Mouse (Mus musculus): ENCODE results near the gene Cldn22.

Gene Cldn22

DNA sequence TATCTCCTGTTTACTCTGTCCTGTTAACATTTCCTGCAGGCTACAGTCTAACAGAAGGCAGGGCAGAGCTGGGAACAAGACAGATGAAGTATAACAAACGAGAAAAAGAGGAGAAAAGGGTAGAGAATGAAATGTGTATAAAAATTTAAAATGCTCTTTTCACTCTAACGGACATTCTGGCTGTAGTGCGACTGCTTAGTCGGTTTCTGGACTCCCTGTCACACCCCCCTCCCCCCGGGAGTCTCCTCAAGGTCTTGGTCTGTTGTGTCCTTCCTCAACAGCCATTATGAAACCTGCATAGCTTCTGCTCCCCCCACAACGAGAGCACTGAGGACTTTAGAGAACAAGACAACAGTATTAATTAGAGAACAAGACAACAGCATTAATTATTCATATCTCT is 8.3 kb downstream of the Cldn22 start:
- DNase-seq (ENCODE audit: low spot score in 2 of 2) = no peak

DNA sequence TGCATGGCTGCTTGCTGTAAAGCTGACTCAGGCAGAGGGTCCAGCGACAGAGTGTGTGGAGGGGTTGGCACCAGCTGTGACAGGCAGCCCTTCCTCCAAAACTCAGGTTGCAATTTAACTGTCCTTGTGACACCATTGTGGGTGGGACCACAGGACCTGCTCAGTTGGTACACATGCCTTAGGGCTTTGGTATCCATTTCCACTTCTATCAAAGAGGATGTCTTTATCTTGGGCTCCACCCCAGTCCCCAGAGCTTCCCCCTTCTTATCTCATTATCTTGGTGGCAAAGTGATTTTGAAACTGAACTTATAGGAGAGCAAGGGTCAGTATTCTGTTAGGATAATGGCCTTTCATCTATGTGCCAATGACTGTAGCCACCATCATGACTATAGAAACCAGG is 9.7 kb downstream of the Cldn22 start:
- DNase-seq (ENCODE audit: low spot score in 2 of 2) = no peak

DNA sequence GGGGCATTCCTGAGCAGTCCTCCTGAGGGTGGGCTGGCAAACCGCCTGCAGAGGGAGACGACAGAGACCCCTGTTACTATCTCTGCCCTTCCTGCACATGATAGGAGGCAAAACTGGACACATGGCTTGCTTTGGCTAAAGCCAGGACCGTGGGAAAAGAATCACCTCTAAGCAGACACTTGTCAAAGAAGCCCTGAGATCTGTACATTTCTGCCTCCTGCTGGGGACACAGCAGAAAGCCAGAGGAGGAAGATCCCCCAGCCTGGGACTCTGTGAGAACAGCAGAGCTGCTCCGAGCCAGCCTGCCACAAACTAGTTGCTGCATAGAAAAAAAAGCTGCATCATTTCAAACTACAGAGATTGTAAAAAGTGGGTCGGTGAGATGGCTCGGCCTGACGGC is 18.8 kb downstream of the Cldn22 start:
- no peak for DNase-seq (ENCODE audit: low spot score in 2 of 2)

DNA sequence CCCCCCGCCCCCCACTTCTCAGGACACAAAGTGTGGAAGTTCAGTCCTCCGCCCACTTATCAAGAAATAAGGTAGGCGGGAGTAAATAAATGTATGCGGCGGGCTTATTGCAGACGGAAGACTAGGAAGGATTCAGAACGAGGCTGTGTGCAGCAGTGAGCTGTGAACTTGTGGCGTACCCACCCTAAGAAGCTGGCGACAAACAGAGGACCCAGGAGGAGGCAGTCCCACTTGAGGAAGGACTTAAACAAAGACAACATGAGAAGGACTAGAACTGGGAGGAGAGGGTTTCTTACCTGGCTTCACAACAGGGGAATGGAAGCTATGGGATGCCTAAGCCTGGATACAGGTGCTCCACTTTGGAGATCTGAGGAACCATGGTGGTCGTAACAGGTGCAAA is 19.4 kb downstream of the Cldn22 start:
- no peak for DNase-seq (ENCODE audit: low spot score in 2 of 2)

DNA sequence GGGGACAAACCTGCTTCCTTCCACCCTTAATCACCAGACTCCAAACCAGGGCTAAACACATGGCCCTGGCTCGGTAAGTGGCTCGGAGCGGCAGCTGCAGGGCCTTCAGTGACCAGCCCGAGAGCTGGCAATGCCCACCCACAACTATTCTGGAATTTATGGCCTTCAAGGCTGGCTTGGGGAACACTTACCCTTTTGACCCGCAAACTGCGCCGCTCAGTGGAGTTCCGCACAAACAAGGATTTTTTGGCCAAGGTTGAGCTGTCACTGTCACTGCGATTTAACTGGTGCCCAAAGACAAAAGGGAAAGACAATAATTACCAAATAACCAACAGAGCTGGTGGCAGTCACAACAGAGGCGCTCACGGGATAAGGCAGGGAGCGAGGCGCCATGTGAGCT is 21.7 kb downstream of the Cldn22 start:
- no peak for DNase-seq (ENCODE audit: low spot score in 2 of 2)

DNA sequence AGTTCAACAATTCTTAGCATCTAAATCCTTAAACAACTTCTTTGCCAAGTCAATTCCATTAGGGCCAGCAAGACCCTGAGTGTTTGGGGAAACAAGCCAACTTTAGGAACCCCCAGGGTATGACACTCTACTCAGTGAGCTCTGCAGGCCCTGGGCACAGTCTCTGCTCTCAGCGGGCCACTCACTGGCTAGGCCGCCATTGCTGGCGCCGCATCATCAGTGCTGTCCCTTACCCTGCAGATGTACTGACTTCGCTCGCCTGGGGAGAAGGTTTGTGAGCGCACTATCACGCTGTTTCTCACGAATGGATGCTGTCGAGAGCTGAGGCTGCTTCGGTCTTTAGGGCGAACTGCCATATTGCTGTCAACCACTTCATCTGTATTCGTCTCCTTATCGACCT is 22.9 kb downstream of the Cldn22 start:
- DNase-seq (ENCODE audit: low spot score in 2 of 2) = no peak

DNA sequence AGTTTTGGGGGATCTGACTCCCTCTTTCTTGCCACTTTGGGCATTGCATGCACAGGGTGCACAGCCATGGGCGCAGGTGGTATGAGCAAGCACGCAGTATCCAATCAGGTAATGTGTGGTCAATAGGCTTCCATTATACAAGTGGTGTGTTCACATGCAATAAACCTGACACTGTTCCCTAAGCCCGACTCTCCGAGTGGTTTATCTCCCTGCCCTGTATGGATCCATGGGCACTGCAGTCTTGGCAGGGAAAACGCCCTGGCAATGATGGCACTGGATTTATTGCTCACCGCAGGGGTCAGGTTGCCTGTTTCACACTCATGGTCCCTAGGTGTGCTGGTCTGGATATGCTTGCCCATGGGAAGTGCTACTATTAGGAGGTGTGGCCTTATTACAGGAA is 23.6 kb downstream of the Cldn22 start:
- DNase-seq (ENCODE audit: low spot score in 2 of 2) = no peak

DNA sequence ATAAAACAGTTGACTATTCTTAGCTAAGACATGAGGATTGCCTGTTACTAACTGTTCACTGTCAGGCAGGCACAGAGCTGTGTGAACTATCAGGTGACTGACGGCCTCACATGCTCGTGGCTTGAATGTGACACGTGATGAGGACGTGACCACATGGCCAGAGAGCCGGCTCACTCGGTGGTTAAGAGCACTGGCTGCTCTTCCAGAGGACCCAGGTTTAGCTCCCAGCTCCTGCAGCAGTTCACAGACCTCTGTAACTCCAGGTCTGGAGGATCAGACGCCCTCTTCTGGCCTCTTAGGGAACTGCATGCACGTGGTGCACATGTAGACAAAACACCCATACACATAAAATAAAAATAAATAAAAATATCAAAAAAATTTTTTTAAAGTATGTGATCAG is 25.6 kb downstream of the Cldn22 start:
- DNase-seq (ENCODE audit: low spot score in 2 of 2) = no peak

DNA sequence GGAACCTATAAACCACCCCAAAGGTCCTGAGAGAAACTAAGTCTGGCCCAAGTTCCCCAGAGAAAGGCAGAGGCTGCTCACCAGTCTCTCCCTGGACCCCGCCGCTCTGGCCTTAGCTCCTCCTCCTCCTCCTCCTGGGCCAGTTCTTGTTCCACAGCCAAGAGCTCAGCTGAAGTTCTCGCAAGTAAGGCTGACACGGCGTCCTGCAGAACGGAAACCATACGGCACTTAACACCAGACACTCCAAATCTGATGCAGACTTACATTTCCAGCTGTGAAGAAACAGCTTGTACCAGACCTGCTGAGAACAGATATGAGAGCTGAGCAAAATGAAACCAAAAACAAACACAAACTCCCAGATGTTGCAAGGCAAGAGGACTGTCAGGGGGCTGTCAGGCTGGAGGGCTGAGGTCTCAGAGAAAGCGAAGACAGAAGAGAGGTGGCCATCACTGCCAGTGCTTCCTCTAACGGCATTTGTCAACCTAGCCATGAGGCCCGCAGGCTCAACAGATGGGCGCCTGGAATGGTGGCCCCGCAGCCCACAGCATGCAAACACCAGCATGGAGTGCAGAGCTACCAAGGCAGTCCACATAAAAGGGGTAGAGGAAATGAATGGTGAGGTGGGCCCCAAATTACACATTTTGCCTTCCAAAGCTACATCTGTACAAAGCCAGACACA is 27.7 kb downstream of the Cldn22 start:
- peak in 1 of 2 experiments; percentile 11 for DNase-seq (ENCODE audit: low spot score in 2 of 2)

DNA sequence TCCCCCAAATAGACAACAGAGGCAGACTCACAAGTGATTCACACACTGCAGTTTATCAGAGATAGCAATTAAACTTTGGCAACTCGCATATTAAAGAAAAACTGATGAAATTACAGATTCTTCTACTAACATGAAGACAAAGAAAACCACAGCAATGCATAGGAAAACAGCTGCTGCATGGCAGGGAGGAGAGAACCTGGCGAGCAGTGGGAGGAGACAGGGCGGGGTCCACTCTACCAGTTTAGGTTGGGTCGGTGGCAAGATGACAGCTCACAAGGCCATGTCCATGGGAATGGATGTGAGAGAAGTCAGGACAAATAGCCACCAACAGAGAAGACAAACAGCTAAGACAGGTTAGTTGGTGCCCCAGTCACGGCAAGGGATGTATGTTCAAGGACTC is 28.5 kb downstream of the Cldn22 start:
- no peak for DNase-seq (ENCODE audit: low spot score in 2 of 2)

DNA sequence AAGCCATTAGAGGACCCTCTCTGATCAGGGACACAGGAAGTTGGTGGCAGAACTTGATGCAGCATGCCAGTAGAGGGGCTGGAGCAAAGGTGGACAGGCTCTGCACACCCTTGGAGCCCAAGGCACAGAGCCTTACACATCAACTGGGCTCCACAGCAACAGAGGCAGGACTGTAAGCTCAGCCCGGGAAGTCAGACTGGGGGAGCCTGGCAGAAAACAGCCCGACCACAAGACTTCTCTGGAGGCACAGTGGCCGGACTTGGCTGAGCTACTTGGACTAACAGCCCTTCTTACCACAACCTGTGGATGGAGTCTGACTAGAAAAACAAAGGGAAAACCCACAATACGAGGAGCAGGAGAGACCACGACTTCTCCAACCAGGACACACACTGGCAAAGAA is 29.1 kb downstream of the Cldn22 start:
- DNase-seq (ENCODE audit: low spot score in 2 of 2) = no peak

DNA sequence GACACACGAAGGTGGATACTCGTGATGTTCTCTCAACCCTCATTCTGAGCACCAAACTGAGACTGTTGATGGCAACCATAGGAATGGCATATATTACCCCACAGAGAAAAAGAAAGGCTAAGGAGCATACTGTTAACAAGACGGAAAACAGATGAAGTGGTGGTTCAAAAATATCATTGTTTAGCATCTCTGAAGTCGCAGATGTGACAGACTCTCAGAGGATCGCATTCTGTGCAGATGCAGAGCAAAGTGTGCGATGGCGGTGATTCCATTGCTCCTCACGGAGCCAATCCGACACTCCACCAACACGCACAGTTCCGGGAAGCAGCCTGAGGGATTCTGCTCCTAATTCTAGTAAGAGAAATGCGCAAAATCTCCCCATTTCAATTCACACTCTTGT is 35.0 kb downstream of the Cldn22 start:
- no peak for DNase-seq (ENCODE audit: low spot score in 2 of 2)

DNA sequence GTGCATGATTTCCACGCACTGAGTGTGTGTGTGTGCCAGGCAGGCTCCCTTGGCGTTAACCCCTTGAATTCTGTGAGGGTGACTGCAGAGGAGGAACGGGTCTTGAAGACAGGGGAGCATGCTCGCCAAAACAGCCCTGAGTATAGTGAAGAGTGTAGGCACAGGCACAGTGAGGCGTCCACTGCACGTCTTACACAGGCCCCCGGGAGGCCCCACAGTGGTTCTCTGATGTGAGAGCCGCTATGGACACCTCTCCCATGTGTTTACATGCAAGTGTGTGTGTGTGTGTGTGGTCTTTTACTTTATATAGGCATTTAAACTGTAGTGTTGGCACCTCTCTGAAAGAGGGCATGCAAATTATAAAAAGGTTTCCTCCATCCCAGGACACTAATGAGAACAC is 42.3 kb downstream of the Cldn22 start:
- no peak for DNase-seq (ENCODE audit: low spot score in 2 of 2)

DNA sequence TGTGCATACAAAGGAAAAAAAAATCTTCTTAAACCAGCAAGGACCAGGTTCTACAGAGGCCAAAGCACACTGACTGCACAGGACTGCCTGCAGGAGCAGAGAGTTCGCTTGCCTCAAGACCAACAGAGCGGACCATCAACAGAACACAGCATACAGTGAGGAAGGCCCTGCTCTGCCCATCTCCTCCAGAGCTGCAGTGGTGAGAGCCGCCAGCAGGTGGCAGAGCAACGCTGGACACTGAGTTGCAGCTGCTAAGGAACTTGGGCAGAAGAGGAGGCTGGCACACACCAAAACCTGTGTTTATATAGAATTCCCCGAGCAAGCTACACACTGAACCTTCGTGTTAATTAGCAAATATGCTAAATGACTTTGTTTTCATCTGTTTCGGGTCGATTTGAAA is 42.8 kb downstream of the Cldn22 start:
- DNase-seq (ENCODE audit: low spot score in 2 of 2) = peak; percentile 50 to 74

DNA sequence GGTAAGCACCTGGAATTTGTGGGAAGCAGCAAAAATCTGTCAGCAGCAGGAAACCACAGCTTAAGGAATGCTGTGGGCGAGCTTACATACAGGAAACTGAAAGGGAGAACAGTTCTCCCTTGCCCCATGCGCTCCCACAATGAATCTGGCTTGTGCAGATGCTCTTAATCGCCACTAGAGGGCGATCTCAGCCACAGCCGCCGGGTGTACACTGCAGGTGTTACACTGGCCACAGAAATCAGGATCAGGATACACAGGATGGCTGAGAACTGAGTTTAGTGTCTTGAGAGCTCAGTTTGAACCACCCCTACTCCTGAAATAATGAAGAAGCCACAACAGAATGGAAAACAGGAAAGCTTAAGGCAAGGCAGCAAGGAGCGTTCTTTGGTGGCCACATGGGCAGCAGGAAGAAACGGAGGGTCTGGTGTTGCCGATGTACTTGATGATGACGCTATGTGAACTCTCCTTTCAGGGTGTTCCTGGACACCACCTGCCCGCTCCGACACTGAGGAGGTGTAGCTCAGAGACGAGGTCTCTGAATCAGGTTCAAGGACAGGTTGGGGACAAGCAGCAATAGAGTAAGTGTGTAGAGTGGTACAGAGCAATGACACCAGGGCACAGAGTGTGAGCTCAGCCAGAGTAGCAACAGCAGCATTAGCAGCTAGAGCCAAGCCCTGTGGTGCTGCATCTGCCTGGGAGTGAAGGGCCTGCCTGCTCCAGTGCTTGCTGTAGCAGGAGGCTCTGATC is 48.3 kb downstream of the Cldn22 start:
- no peak for DNase-seq (ENCODE audit: low spot score in 2 of 2)

DNA sequence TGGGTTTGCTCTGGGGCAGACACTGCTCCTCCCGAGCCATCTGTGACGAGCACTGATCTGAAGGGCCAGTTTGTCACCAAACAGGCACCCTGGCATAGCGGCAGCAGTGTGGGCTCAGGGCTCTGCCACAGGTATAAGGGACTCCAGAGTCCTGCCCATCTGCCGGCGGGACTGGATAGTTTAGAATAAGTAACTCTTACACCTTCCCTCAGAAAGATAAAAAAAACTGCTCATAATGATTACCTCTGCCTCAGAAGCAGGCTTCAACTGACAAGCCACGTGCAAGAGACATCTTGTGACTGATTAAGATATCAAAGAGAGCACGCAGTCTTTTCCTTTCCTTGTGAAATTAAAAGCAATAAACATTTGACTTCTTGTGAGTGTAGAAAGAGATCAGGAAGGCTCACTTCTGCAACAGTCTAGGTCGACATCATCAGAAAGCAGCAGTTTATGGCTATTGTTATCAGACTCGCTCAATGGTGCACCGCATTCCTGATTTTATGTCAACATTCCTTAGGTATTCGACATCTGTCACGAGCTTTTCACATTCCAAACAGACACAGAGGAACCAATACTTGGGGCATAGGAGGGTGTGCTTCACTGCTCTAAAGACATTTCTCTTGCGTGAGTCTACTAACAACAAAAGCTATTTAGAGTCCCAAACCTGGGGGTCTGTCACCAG is 50.4 kb downstream of the Cldn22 start:
- no peak for DNase-seq (ENCODE audit: low spot score in 2 of 2)
